ENCODE assay signal across 8 mouse cellular contexts in genomic region chr5:135189281-135190022, GRCm38 (mm10). TPM values are rescaled to one million over a fixed set of nuclear protein-coding genes. Genes with fewer than 3 reads are reported as not detected.
DNase-seq lines count a peak whose midpoint lies in the region; ATAC-seq and TF ChIP-seq lines count a peak whose summit lies in the region.
"Had no signal": no experiment of that assay in that cellular context is flagged by ENCODE, and none has a peak within 500 bp of the region (broad histone marks: within the 10 kb centered on the region; RNA-seq: fewer than 3 reads in every experiment).

No protein-coding gene starts in this region.

- peaks cover 44% of the 10 kb centered on the region for H3K36me3 ChIP-seq in lung, embryonic 14.5 days (ENCODE audit: insufficient read depth)
- no peaks in the 10 kb centered on the region for H3K36me3 ChIP-seq in forebrain, embryonic 11.5 days (ENCODE audit: control insufficient read depth, insufficient read depth, low read length)
- peaks cover 47% of the 10 kb centered on the region for H3K36me3 ChIP-seq in limb, embryonic 12.5 days
- no peaks in the 10 kb centered on the region for H3K36me3 ChIP-seq in stomach, embryonic 15.5 days

- H3K27ac ChIP-seq in lung, embryonic 14.5 days (ENCODE audit: low read depth), result no peak overlapping the region
- H3K27ac ChIP-seq in forebrain, embryonic 11.5 days (ENCODE audit: low read depth, low read length), result no peak overlapping the region
- H3K27ac ChIP-seq in limb, embryonic 12.5 days, result no peak overlapping the region
- 0 out of 2 replicates have a peak overlapping the region, but pooled peaks have one; percentile 13 for H3K27ac ChIP-seq in stomach, embryonic 15.5 days

- no peak for TF ChIP-seq CTCF in lung, embryonic 14.5 days (IDR thresholded peaks at IDR 0.05; ENCODE audit: low read depth)

- H3K27me3 ChIP-seq in lung, embryonic 14.5 days (ENCODE audit: insufficient read depth, low read length), result no peaks in the 10 kb centered on the region
- no peaks in the 10 kb centered on the region for H3K27me3 ChIP-seq in forebrain, embryonic 11.5 days (ENCODE audit: control insufficient read depth, insufficient read depth, low read length)
- no peaks in the 10 kb centered on the region for H3K27me3 ChIP-seq in limb, embryonic 12.5 days
- no peaks in the 10 kb centered on the region for H3K27me3 ChIP-seq in stomach, embryonic 15.5 days (replicated peaks)

- H3K4me1 ChIP-seq in lung, embryonic 14.5 days (ENCODE audit: insufficient read depth), result peaks cover 9% of the 10 kb centered on the region
- H3K4me1 ChIP-seq in forebrain, embryonic 11.5 days (replicated peaks; ENCODE audit: control insufficient read depth, insufficient read depth, low read length), result peaks cover 7% of the 10 kb centered on the region
- H3K4me1 ChIP-seq in limb, embryonic 12.5 days (replicated peaks), result peaks cover 33% of the 10 kb centered on the region
- peaks cover 18% of the 10 kb centered on the region for H3K4me1 ChIP-seq in stomach, embryonic 15.5 days

- peak overlapping the region; percentile 84 for H3K4me2 ChIP-seq in lung, embryonic 14.5 days
- H3K4me2 ChIP-seq in forebrain, embryonic 11.5 days (ENCODE audit: low read depth, low read length, severe bottlenecking), result peak overlapping the region; percentile 70
- H3K4me2 ChIP-seq in limb, embryonic 12.5 days, result peak overlapping the region; percentile 73
- peak overlapping the region; percentile 66 for H3K4me2 ChIP-seq in stomach, embryonic 15.5 days

- H3K9me3 ChIP-seq in lung, embryonic 14.5 days (ENCODE audit: low read depth, low read length), result no peaks in the 10 kb centered on the region
- H3K9me3 ChIP-seq in forebrain, embryonic 11.5 days (ENCODE audit: control insufficient read depth, low read length), result no peaks in the 10 kb centered on the region
- no peaks in the 10 kb centered on the region for H3K9me3 ChIP-seq in limb, embryonic 12.5 days
- H3K9me3 ChIP-seq in stomach, embryonic 15.5 days, result no peaks in the 10 kb centered on the region

- 20% methylated on average over 2 of the region's 2 CpGs for WGBS in lung, embryonic 14.5 days
- WGBS in forebrain, embryonic 11.5 days, result 85% methylated on average over 2 of the region's 2 CpGs
- 67% methylated on average over 2 of the region's 2 CpGs for WGBS in limb, embryonic 12.5 days
- 25% methylated on average over 2 of the region's 2 CpGs for WGBS in stomach, embryonic 15.5 days

- no peak for ATAC-seq in lung, embryonic 14.5 days (ENCODE audit: insufficient read depth)
- ATAC-seq in forebrain, embryonic 11.5 days (replicated peaks; ENCODE audit: low FRiP score), result no peak
- ATAC-seq in limb, embryonic 12.5 days (ENCODE audit: insufficient number of reproducible peaks, insufficient read depth, low FRiP score, low TSS enrichment, low read depth), result no peak
- ATAC-seq in stomach, embryonic 15.5 days (ENCODE audit: insufficient read depth, low FRiP score, low read depth), result no peak
- no peak for ATAC-seq in megakaryocyte progenitor cell, adult 5-6 weeks (replicated peaks; ENCODE audit: poor library complexity)

- H3K4me3 ChIP-seq in lung, embryonic 14.5 days (ENCODE audit: low read depth, low read length), result peak overlapping the region; percentile 100
- H3K4me3 ChIP-seq in forebrain, embryonic 11.5 days (ENCODE audit: low read depth, low read length), result peak overlapping the region; percentile 99
- H3K4me3 ChIP-seq in limb, embryonic 12.5 days (replicated peaks), result peak overlapping the region; percentile 98
- peak overlapping the region; percentile 80 for H3K4me3 ChIP-seq in stomach, embryonic 15.5 days (replicated peaks)

- peak overlapping the region; percentile 98 for H3K9ac ChIP-seq in lung, embryonic 14.5 days
- H3K9ac ChIP-seq in forebrain, embryonic 11.5 days (ENCODE audit: low read length), result peak overlapping the region; percentile 100
- H3K9ac ChIP-seq in limb, embryonic 12.5 days (replicated peaks), result peak overlapping the region; percentile 98
- H3K9ac ChIP-seq in stomach, embryonic 15.5 days, result peak overlapping the region; percentile 13; the same call in 1 of the 2 replicates

- no peak for DNase-seq in lung, embryonic 14.5 days
- DNase-seq in lung, postnatal 14 days, result no peak
- no peak for DNase-seq in forebrain, embryonic 11.5 days (ENCODE audit: low spot score)
- no peak for DNase-seq in layer of hippocampus, postnatal 25 days (ENCODE audit: extremely low spot score in 1 of 2, low spot score in 1 of 2)
- DNase-seq: adrenal gland, postnatal 36 days had no signal

RNA-seq across cellular contexts. Expression of gene Baz1b, which starts 2.4 kb away (rescaled TPM):
- polyA plus RNA-seq in lung, embryonic 14.5 days (2014; fragmentation: Nextera tagmentation; extraction: Ambion mirVana), result 68.9 and 70.9 TPM in 2 replicates
- polyA plus RNA-seq in forebrain, embryonic 11.5 days (2014; fragmentation: Nextera tagmentation; extraction: Ambion mirVana), result 76.3 and 83.6 TPM in 2 replicates
- polyA plus RNA-seq in limb, embryonic 12.5 days (2016; fragmentation: Nextera tagmentation; extraction: Ambion mirVana), result 72.8 and 73.6 TPM in 2 replicates
- 37.3 and 40.1 TPM in 2 replicates for polyA plus RNA-seq in stomach, embryonic 15.5 days (2015; fragmentation: Nextera tagmentation; extraction: Ambion mirVana)
- total RNA-seq in megakaryocyte progenitor cell, adult 5-6 weeks (2015), result 72.1 and 90.2 TPM in 2 replicates
- total RNA-seq in megakaryocyte progenitor cell, adult 5-6 weeks (2017), result 128 and 160 TPM in 2 replicates
- total RNA-seq in layer of hippocampus, postnatal 25 days (2021), result 10 to 100 TPM; 65.5 to 72.7 TPM

RNA-seq across cellular contexts. Expression of gene Bcl7b, which starts 21.4 kb away (rescaled TPM):
- polyA plus RNA-seq in lung, embryonic 14.5 days (2014; fragmentation: Nextera tagmentation; extraction: Ambion mirVana), result 50.2 and 52.0 TPM in 2 replicates
- 43.8 and 46.8 TPM in 2 replicates for polyA plus RNA-seq in forebrain, embryonic 11.5 days (2014; fragmentation: Nextera tagmentation; extraction: Ambion mirVana)
- 43.2 and 45.0 TPM in 2 replicates for polyA plus RNA-seq in limb, embryonic 12.5 days (2016; fragmentation: Nextera tagmentation; extraction: Ambion mirVana)
- 48.4 and 56.0 TPM in 2 replicates for polyA plus RNA-seq in stomach, embryonic 15.5 days (2015; fragmentation: Nextera tagmentation; extraction: Ambion mirVana)
- total RNA-seq in megakaryocyte progenitor cell, adult 5-6 weeks (2015), result 18.1 and 18.7 TPM in 2 replicates
- total RNA-seq in megakaryocyte progenitor cell, adult 5-6 weeks (2017), result 24.8 and 25.2 TPM in 2 replicates
- total RNA-seq in layer of hippocampus, postnatal 25 days (2021), result 10 to 100 TPM; 49.6 to 53.7 TPM

RNA-seq across cellular contexts. Expression of gene Tbl2, which starts 40.0 kb away (rescaled TPM):
- polyA plus RNA-seq in lung, embryonic 14.5 days (2014; fragmentation: Nextera tagmentation; extraction: Ambion mirVana), result 22.5 and 25.8 TPM in 2 replicates
- 24.5 and 25.8 TPM in 2 replicates for polyA plus RNA-seq in forebrain, embryonic 11.5 days (2014; fragmentation: Nextera tagmentation; extraction: Ambion mirVana)
- polyA plus RNA-seq in limb, embryonic 12.5 days (2016; fragmentation: Nextera tagmentation; extraction: Ambion mirVana), result 30.1 and 30.2 TPM in 2 replicates
- polyA plus RNA-seq in stomach, embryonic 15.5 days (2015; fragmentation: Nextera tagmentation; extraction: Ambion mirVana), result 20.9 and 27.0 TPM in 2 replicates
- total RNA-seq in megakaryocyte progenitor cell, adult 5-6 weeks (2015), result 10.9 and 11.0 TPM in 2 replicates
- 14.9 and 18.7 TPM in 2 replicates for total RNA-seq in megakaryocyte progenitor cell, adult 5-6 weeks (2017)
- total RNA-seq in layer of hippocampus, postnatal 25 days (2021), result 10 to 100 TPM; 32.1 to 34.4 TPM

Comparison
In these comparisons a context has a peak if more than half of its experiments do, and no peak if none do; other contexts are left out.
1. H3K9ac ChIP-seq: peak in every context shown above with its lines; median percentile 100 in forebrain, embryonic 11.5 days; 98 in lung, embryonic 14.5 days; 98 in limb, embryonic 12.5 days; 13 in stomach, embryonic 15.5 days.